Mouse (Mus musculus) liver, postnatal 0 days (tissue): ENCODE data around the gene Kdm1b.

Experiments used
- CTCF ChIP-seq: sonication (generic); IDR thresholded peaks from 2 replicates; pipeline ENCODE4 v1.5.1; 2016; ENCODE audit warnings: antibody characterized with exemption, low read depth
- EP300 ChIP-seq: IDR thresholded peaks from 2 replicates; pipeline ENCODE4 v1.6.1; 2016; ENCODE audit warnings: antibody characterized with exemption, low read depth, mild to moderate bottlenecking

GRCm38 (mm10) chr13:47056781-47057180 lies 13.5 kb downstream of the Kdm1b start:
- TF ChIP-seq EP300: no peak
- no peak for TF ChIP-seq CTCF
